Mouse (Mus musculus) myocyte (in vitro differentiated cells): Measurements from ENCODE around the gene Hexim2. TPM values are rescaled to one million over a fixed set of nuclear protein-coding genes. Genes with fewer than 3 reads are reported as not detected.

Source experiments
- H3K27me3 ChIP-seq: one replicate; pipeline ENCODE4 v1.6.1; 2011; ENCODE audit not compliant: control insufficient read depth, insufficient read depth, insufficient read length
- H3K36me3 ChIP-seq: one replicate; pipeline ENCODE4 v1.6.1; 2011; ENCODE audit not compliant: control insufficient read depth, insufficient read depth
- H3K4me2 ChIP-seq: one replicate; pipeline ENCODE4 v1.6.1; 2011; ENCODE audit warnings: low read depth, control low read depth
- H3K4me3 ChIP-seq: one replicate; pipeline ENCODE4 v1.5.1; 2011; ENCODE audit warnings: mild to moderate bottlenecking, control low read depth, moderate library complexity
- H3K79me2 ChIP-seq: one replicate; pipeline ENCODE4 v1.6.1; 2011; ENCODE audit not compliant: control insufficient read depth, insufficient read depth
- H3ac ChIP-seq: one replicate; pipeline ENCODE4 v1.6.1; 2011; ENCODE audit not compliant: control insufficient read depth, insufficient read length
- CEBPB ChIP-seq: IDR thresholded peaks from 2 replicates; pipeline ENCODE4 v1.6.1; 2011; ENCODE audit warnings: mild to moderate bottlenecking, moderate library complexity; ENCODE audit not compliant: poor library complexity, insufficient read depth, severe bottlenecking
- E2F4 ChIP-seq: IDR thresholded peaks from one replicate; pipeline ENCODE4 v1.6.1; 2011; ENCODE audit warnings: mild to moderate bottlenecking, control low read depth, moderate library complexity; ENCODE audit not compliant: insufficient read depth
- MAX ChIP-seq: IDR thresholded peaks from one replicate; pipeline ENCODE4 v1.6.1; 2011; ENCODE audit warnings: low read depth, mild to moderate bottlenecking, control low read depth
- MYOD1 ChIP-seq, 3 experiments: IDR thresholded peaks; one replicate each; pipeline ENCODE4 v1.6.1; 2011; ENCODE audit warnings: control low read depth in 2 of 3, low read depth in 2 of 3, mild to moderate bottlenecking in 2 of 3, moderate library complexity in 1 of 3; ENCODE audit not compliant: insufficient read length in 2 of 3, control insufficient read depth in 1 of 3
- MYOG ChIP-seq, 3 experiments: IDR thresholded peaks; one replicate each; pipeline ENCODE4 v1.6.1; 2011; ENCODE audit warnings: control low read depth in 2 of 3, low read depth in 2 of 3, mild to moderate bottlenecking in 2 of 3; ENCODE audit not compliant: insufficient read length in 2 of 3, control insufficient read depth in 1 of 3, insufficient read depth in 1 of 3
- POLR2A ChIP-seq: IDR thresholded peaks from one replicate; pipeline ENCODE4 v1.6.1; 2011; ENCODE audit warnings: low read depth, mild to moderate bottlenecking, control low read depth, moderate library complexity; ENCODE audit not compliant: insufficient read length
- POLR2AphosphoS2 ChIP-seq: IDR thresholded peaks from one replicate; pipeline ENCODE4 v1.6.1; 2011; ENCODE audit warnings: low read depth, control low read depth; ENCODE audit not compliant: insufficient read length
- REST ChIP-seq: IDR thresholded peaks from one replicate; pipeline ENCODE4 v1.6.1; 2011; ENCODE audit warnings: mild to moderate bottlenecking, control low read depth, moderate library complexity; ENCODE audit not compliant: insufficient read depth, insufficient read length
- SRF ChIP-seq: IDR thresholded peaks from one replicate; pipeline ENCODE4 v1.6.1; 2011; ENCODE audit warnings: low read depth; ENCODE audit not compliant: control insufficient read depth, insufficient read length
- TCF12 ChIP-seq: IDR thresholded peaks from one replicate; pipeline ENCODE4 v1.6.1; 2011; ENCODE audit warnings: mild to moderate bottlenecking, control low read depth; ENCODE audit not compliant: poor library complexity, insufficient read depth, severe bottlenecking
- TCF3 ChIP-seq: IDR thresholded peaks from one replicate; pipeline ENCODE4 v1.6.1; 2011; ENCODE audit warnings: low read depth, control low read depth; ENCODE audit not compliant: insufficient read length
- USF1 ChIP-seq: IDR thresholded peaks from one replicate; pipeline ENCODE4 v1.6.1; 2011; ENCODE audit warnings: low read depth, mild to moderate bottlenecking, control low read depth, moderate library complexity
- polyA plus RNA-seq: library from polyadenylated mRNA; unstranded; fragments of >200 nt; fragmentation: generic; extraction: Trizol; gene quantifications from one replicate; pipeline ENCODE4 v1.2.1, GENCODE M21; 2012; ENCODE audit warnings: missing spikeins

The Hexim2 gene
- polyA plus RNA-seq, 1 experiment = 8.8 TPM

GRCm38 (mm10) chr11:103101481-103101865, 30.8 kb upstream of the Hexim2 start, which contains the start of the genes Plcd3 and Acbd4:
Plcd3 (minus strand) TSS chr11:103101658.
Acbd4 (plus strand) TSS chr11:103101682.
- Histone ChIP-seq H3K36me3 (no peaks in the 10 kb centered on the region), H3K27me3 (no peaks in the 10 kb centered on the region), H3ac (peak within 1 kb of the TSS; percentile 68), H3K79me2 (peaks cover 19% of the 10 kb centered on the region), H3K4me3 (peak within 1 kb of the TSS; percentile 52), H3K4me2 (peak within 1 kb of the TSS; percentile 79)
- TF ChIP-seq MYOD1 (IDR thresholded peaks at IDR 0.05; ENCODE audit: control insufficient read depth in 1 of 3, insufficient read length in 2 of 3, low read depth in 2 of 3) = peak in 1 of 3 experiments; percentile 20
- peak in 1 of 3 experiments; percentile 31 for TF ChIP-seq MYOG (IDR thresholded peaks at IDR 0.05; ENCODE audit: control insufficient read depth in 1 of 3, insufficient read depth in 1 of 3, insufficient read length in 2 of 3, low read depth in 2 of 3)
- TF ChIP-seq POLR2AphosphoS2 = peak; percentile 98
- TF ChIP-seq SRF = no peak
- TF ChIP-seq CEBPB = no peak
- TF ChIP-seq POLR2A = peak; percentile 91

- no peak for TF ChIP-seq CEBPB
- no peak for TF ChIP-seq TCF12
- TF ChIP-seq SRF = no peak
- peak; percentile 39 for TF ChIP-seq POLR2A
- TF ChIP-seq POLR2AphosphoS2 = no peak
- Histone ChIP-seq H3K36me3 (no peaks in the 10 kb centered on the region), H3ac (peak overlapping the region; percentile 68), H3K4me2 (peak overlapping the region; percentile 79), H3K4me3 (peak overlapping the region; percentile 52), H3K79me2 (peaks cover 19% of the 10 kb centered on the region), H3K27me3 (no peaks in the 10 kb centered on the region)
Observed at GRCm38 (mm10) chr11:103101866-103102501, 30.2 kb upstream of the Hexim2 start.

- Histone ChIP-seq H3K4me3 (peak overlapping the region; percentile 52), H3K27me3 (no peaks in the 10 kb centered on the region), H3ac (peak overlapping the region; percentile 7), H3K36me3 (no peaks in the 10 kb centered on the region), H3K4me2 (peak overlapping the region; percentile 99), H3K79me2 (peaks cover 19% of the 10 kb centered on the region)
- no peak for TF ChIP-seq REST
- no peak for TF ChIP-seq E2F4
- peak in 1 of 3 experiments; percentile 21 for TF ChIP-seq MYOG (IDR thresholded peaks at IDR 0.05; ENCODE audit: control insufficient read depth in 1 of 3, insufficient read depth in 1 of 3, insufficient read length in 2 of 3, low read depth in 2 of 3)
- TF ChIP-seq MYOD1 (IDR thresholded peaks at IDR 0.05; ENCODE audit: control insufficient read depth in 1 of 3, insufficient read length in 2 of 3, low read depth in 2 of 3) = peak in 1 of 3 experiments; percentile 50
- no peak for TF ChIP-seq TCF12
- peak; percentile 52 for TF ChIP-seq SRF
- no peak for TF ChIP-seq TCF3
- TF ChIP-seq POLR2AphosphoS2 = peak; percentile 50
- no peak for TF ChIP-seq CEBPB
- no peak for TF ChIP-seq USF1
- no peak for TF ChIP-seq MAX
- TF ChIP-seq POLR2A = peak; percentile 70
Observed at GRCm38 (mm10) chr11:103102725-103103349, 29.4 kb upstream of the Hexim2 start.

DNA sequence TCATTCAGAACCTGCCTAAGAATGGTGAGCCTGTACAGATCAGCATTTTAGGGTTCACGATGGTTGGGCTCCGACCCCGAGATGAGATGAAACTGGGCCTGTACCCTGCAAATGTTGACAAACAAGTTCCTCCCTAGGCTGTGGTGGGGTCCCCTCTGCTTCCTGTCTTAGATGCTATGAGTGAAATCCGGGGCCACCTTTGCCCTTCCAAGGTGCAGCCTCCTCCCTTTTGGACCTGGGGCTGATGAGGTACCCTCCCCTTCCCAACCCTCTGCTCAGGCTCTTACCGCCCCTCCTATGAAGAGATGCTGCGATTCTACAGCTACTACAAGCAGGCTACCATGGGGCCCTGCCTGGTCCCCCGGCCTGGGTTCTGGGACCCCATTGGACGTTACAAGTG, 28.6 kb upstream of the Hexim2 start:
- H3K27me3 ChIP-seq = no peaks in the 10 kb centered on the region
- H3K4me2 ChIP-seq = peak overlapping the region; percentile 99
- no peak for TF ChIP-seq POLR2AphosphoS2
- no peak for TF ChIP-seq TCF12
- no peak for TF ChIP-seq MYOD1 (IDR thresholded peaks at IDR 0.05; ENCODE audit: control insufficient read depth in 1 of 3, insufficient read length in 2 of 3, low read depth in 2 of 3)
- TF ChIP-seq USF1 = no peak
- TF ChIP-seq E2F4 = no peak
- TF ChIP-seq SRF = no peak
- TF ChIP-seq MAX = no peak
- TF ChIP-seq POLR2A = no peak
- no peak for TF ChIP-seq MYOG (IDR thresholded peaks at IDR 0.05; ENCODE audit: control insufficient read depth in 1 of 3, insufficient read depth in 1 of 3, insufficient read length in 2 of 3, low read depth in 2 of 3)
- no peak for TF ChIP-seq CEBPB
- no peak for TF ChIP-seq TCF3
- TF ChIP-seq REST = no peak
- peak overlapping the region; percentile 7 for H3ac ChIP-seq
- H3K4me3 ChIP-seq = peak overlapping the region; percentile 52
- peaks cover 19% of the 10 kb centered on the region for H3K79me2 ChIP-seq
- H3K36me3 ChIP-seq = peaks cover 7% of the 10 kb centered on the region

DNA sequence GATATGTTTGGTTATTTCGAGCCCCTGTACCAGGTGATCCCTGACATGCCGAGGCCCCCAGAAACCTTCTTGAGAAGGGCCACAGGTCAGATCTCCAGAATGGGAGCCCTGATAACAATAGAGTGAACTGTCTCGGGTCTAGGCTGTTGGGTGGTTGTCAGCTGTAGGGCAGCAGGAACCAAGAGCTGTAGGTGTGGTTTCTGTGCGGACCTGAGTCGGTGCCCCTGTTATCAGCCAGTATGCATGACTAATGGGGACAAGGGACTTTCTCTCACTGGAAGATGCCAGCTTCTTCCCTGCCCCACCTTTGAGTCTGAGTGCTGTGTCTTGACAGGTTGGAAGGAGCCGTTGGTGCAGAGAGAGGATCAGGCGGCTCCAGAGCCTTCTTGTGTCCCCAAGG, 27.8 kb upstream of the Hexim2 start:
- H3K4me3 ChIP-seq = no peak overlapping the region
- H3K36me3 ChIP-seq = peaks cover 7% of the 10 kb centered on the region
- H3K79me2 ChIP-seq = peaks cover 18% of the 10 kb centered on the region
- no peak overlapping the region for H3ac ChIP-seq
- TF ChIP-seq REST (no peak), TCF3 (no peak), USF1 (no peak), TCF12 (no peak), CEBPB (no peak), SRF (no peak), MAX (no peak), E2F4 (no peak), MYOG (IDR thresholded peaks at IDR 0.05; ENCODE audit: control insufficient read depth in 1 of 3, insufficient read depth in 1 of 3, insufficient read length in 2 of 3, low read depth in 2 of 3) (no peak), MYOD1 (IDR thresholded peaks at IDR 0.05; ENCODE audit: control insufficient read depth in 1 of 3, insufficient read length in 2 of 3, low read depth in 2 of 3) (no peak), POLR2AphosphoS2 (no peak), POLR2A (no peak)
- H3K4me2 ChIP-seq = no peak overlapping the region
- H3K27me3 ChIP-seq = no peaks in the 10 kb centered on the region
